Mouse (Mus musculus): ENCODE data around the gene Ccdc85a. TPM values are rescaled to one million over a fixed set of nuclear protein-coding genes. Genes with fewer than 3 reads are reported as not detected.

Ccdc85a gene
- polyA plus RNA-seq, 1 experiment from 2014 or later: 1.0 TPM

Other genes starting within 250 kb of the Ccdc85a start
- not detected in 2 replicates for gene Gm6685, start 244.5 kb downstream of the Ccdc85a start, polyA plus RNA-seq (2014; fragmentation: Nextera tagmentation; extraction: Ambion mirVana)